Mouse (Mus musculus): ENCODE data around the gene Espn. TPM values are rescaled to one million over a fixed set of nuclear protein-coding genes. Genes with fewer than 3 reads are reported as not detected.

The Espn gene
- 0.90 and 1.9 TPM in 2 replicates for polyA plus RNA-seq (2015; fragmentation: Nextera tagmentation; extraction: Ambion mirVana)

DNA sequence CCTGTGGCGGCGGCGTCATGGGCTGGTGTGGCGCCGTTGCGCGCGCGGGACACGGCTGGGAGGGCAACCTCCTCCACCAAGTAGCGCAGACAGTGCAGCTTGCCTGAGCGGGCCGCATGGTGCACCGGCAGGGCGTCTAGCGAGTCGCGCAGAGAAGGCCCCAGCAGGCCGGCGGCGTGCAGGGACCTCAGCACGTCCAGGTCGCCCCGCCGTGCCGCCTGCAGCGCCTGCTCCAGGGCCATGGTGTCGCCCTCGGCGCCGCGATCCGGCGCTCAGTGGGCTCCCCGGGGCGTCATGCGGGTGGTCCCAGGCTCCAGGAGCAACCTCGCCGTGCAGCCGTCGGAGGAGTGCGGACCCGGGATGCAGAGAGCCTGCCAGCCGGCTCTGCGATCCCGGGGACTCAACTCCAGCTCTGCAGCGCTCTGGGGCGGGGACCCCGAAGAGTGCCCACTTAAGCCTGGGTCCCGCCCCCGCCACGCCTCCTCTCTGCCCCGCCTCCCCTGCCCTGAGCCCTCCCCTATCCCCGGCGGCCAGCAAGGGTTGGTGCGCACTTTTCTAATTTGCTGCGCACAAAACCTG is at the start of gene Espn:
Gene Espn, minus strand, starts transcription at position 406 of the 579 bp plus-strand sequence.

GRCm38 (mm10) chr4:152177537-152178343 is 25.6 kb upstream of the Espn start, which contains the start of gene Acot7:
TSS of gene Acot7 (plus strand) at chr4:152178134.

GRCm38 (mm10) chr4:152158585-152159284 is 6.6 kb upstream of the Espn start, which contains the start of gene Hes2:
TSS of gene Hes2 (plus strand) at chr4:152158867.

DNA sequence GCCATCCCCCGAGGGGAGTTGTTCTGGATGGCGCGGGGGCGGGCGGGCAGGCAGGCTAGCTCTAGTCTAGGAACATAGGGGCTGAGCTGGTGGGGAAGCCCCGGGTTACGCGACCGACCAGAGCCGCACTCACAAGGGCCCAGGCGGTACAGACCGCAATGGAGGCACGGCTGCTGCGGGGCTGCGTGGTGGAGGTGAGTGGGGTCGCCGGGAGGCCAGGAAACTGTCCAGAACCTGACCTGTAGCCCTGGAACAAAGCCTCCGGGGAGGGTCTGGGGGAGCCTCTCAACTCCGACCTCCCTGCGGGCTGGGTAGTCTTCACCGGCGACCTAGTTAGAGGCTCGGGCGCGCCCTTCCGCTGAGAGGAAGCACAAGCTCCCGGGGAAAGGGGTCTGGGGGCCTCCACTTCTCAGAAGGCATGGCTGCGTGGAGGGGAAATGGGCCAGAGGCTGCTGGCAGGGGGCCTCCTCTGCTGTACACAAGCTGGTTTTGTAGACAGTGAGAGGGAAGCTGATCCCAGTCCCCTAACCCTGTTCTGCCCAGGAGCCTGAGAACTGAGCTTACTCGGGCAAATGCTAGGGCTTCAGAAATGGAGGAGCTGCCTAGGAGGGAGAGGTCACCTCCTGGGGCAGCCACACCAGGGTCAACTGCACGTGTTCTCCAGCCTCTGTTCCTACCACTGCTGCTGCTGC is 36.1 kb downstream of the Espn start, which contains the start of gene Tnfrsf25:
Gene Tnfrsf25, plus strand, starts transcription at position 14 of the 692 bp plus-strand sequence.

DNA sequence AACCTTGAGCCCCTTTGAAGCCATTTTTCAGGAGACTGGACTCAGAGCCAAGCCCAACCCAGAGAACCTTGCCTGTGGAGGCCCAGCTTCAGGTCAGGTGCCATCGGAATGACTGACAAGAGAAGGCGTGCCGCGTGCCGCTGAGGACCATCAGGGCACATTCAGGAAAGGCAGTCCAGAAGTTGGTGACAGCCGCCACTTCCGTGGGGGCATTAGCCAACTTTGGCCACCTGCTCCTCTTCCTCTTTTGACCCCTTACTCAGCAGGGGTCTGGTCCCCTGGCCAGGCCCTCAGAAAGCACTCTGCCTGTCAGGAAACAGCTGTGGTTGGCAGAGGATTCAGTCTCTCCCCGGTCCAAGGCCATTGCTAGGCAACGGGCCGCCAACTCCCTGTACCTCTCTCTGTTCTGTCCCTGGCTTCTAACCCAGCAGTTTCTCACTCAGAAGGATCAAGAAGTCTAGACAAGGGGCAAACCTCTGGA is 80.0 kb downstream of the Espn start, which contains the start of gene Plekhg5:
Gene Plekhg5, plus strand, starts transcription at position 378 of the 481 bp plus-strand sequence.

Other genes starting within 250 kb of the Espn start
- 47.9 and 48.4 TPM in 2 replicates for gene Dnajc11, start 218.7 kb downstream of the Espn start, polyA plus RNA-seq (2015; fragmentation: Nextera tagmentation; extraction: Ambion mirVana)
- gene Thap3, start 163.4 kb downstream of the Espn start, polyA plus RNA-seq (2015; fragmentation: Nextera tagmentation; extraction: Ambion mirVana) = 11.2 and 21.5 TPM in 2 replicates
- gene Phf13, start 156.1 kb downstream of the Espn start, polyA plus RNA-seq (2015; fragmentation: Nextera tagmentation; extraction: Ambion mirVana) = 6.5 and 7.6 TPM in 2 replicates
- 6.8 and 6.9 TPM in 2 replicates for gene Klhl21, start 143.6 kb downstream of the Espn start, polyA plus RNA-seq (2015; fragmentation: Nextera tagmentation; extraction: Ambion mirVana)
- gene Zbtb48, start 124.7 kb downstream of the Espn start, polyA plus RNA-seq (2015; fragmentation: Nextera tagmentation; extraction: Ambion mirVana) = 6.6 and 10.6 TPM in 2 replicates
- gene Tas1r1, start 113.8 kb downstream of the Espn start, polyA plus RNA-seq (2015; fragmentation: Nextera tagmentation; extraction: Ambion mirVana) = 0.11 and 0.13 TPM in 2 replicates
- 15.5 and 15.6 TPM in 2 replicates for gene Nol9, start 113.0 kb downstream of the Espn start, polyA plus RNA-seq (2015; fragmentation: Nextera tagmentation; extraction: Ambion mirVana)
- gene Plekhg5, start 79.9 kb downstream of the Espn start, polyA plus RNA-seq (2015; fragmentation: Nextera tagmentation; extraction: Ambion mirVana) = 5.7 and 7.3 TPM in 2 replicates
- 0.66 and 1.9 TPM in 2 replicates for gene Tnfrsf25, start 36.4 kb downstream of the Espn start, polyA plus RNA-seq (2015; fragmentation: Nextera tagmentation; extraction: Ambion mirVana)
- not detected in 2 replicates for gene Hes2, start 6.5 kb upstream of the Espn start, polyA plus RNA-seq (2015; fragmentation: Nextera tagmentation; extraction: Ambion mirVana)
- gene Acot7, start 25.8 kb upstream of the Espn start, polyA plus RNA-seq (2015; fragmentation: Nextera tagmentation; extraction: Ambion mirVana) = 22.8 and 28.6 TPM in 2 replicates
- gene Gpr153, start 121.9 kb upstream of the Espn start, polyA plus RNA-seq (2015; fragmentation: Nextera tagmentation; extraction: Ambion mirVana) = 4.1 and 5.8 TPM in 2 replicates
- gene Hes3, start 139.3 kb upstream of the Espn start, polyA plus RNA-seq (2015; fragmentation: Nextera tagmentation; extraction: Ambion mirVana) = not detected in 2 replicates
- 8.7 and 9.3 TPM in 2 replicates for gene Icmt, start 144.9 kb upstream of the Espn start, polyA plus RNA-seq (2015; fragmentation: Nextera tagmentation; extraction: Ambion mirVana)
- 0.05 and 0.10 TPM in 2 replicates for gene Rnf207, start 166.6 kb upstream of the Espn start, polyA plus RNA-seq (2015; fragmentation: Nextera tagmentation; extraction: Ambion mirVana)
- gene Rpl22, start 173.4 kb upstream of the Espn start, polyA plus RNA-seq (2015; fragmentation: Nextera tagmentation; extraction: Ambion mirVana) = 497 and 537 TPM in 2 replicates
- gene Chd5, start 186.3 kb upstream of the Espn start, polyA plus RNA-seq (2015; fragmentation: Nextera tagmentation; extraction: Ambion mirVana) = 0.04 and 0.05 TPM in 2 replicates

Measured in spleen, postnatal 0 days (tissue).